In genomic region chr1:152522226-152522625, GRCm38 (mm10) we compare ENCODE assay signal across 18 mouse cellular contexts.
DNase-seq lines count a peak whose midpoint lies in the region; TF ChIP-seq lines count a peak whose summit lies in the region.
"Had no signal": no experiment of that assay in that cellular context is flagged by ENCODE, and none has a peak within 500 bp of the region (broad histone marks: within the 10 kb centered on the region; RNA-seq: fewer than 3 reads in every experiment).

No protein-coding gene starts in this region.

- no peaks in the 10 kb centered on the region; the same call in 1 of the 2 replicates for H3K4me1 ChIP-seq in testis, adult 2 months (ENCODE audit: control insufficient read depth, insufficient read depth, low read length)
- H3K4me1 ChIP-seq: embryonic facial prominence, embryonic 10.5 days had no signal

- TF ChIP-seq CTCF in testis, adult 2 months (IDR thresholded peaks at IDR 0.05; ENCODE audit: control insufficient read depth, insufficient read depth, insufficient replicate concordance, low read depth, low read length): no peak

- no peaks in the 10 kb centered on the region; the same call in 1 of the 2 replicates for H3K36me3 ChIP-seq in testis, adult 2 months (ENCODE audit: control insufficient read depth, insufficient read depth, low read length)

- H3K27me3 ChIP-seq in testis, adult 2 months (ENCODE audit: control insufficient read depth, insufficient read depth, low read length): no peaks in the 10 kb centered on the region
- H3K27me3 ChIP-seq: CH12.LX; liver, embryonic 12.5 days had no signal

- H3K27ac ChIP-seq in testis, adult 2 months (ENCODE audit: control insufficient read depth, insufficient read depth, low read depth, low read length): peak overlapping the region; percentile 29; the same call in 1 of the 2 replicates
- H3K27ac ChIP-seq: embryonic facial prominence, embryonic 10.5 days; liver, embryonic 12.5 days had no signal

- DNase-seq in layer of hippocampus, adult 11-12 months (ENCODE audit: low spot score): peak; percentile 76
- no peak for DNase-seq in layer of hippocampus, postnatal 10 days (ENCODE audit: low spot score in 2 of 2)
- DNase-seq in testis, postnatal 14 days (ENCODE audit: low spot score): no peak
- peak; percentile 70 to 75 for DNase-seq in layer of hippocampus, postnatal 36 days
- DNase-seq in telencephalon, adult 2 months (ENCODE audit: low read depth, low spot score): peak; percentile 58
- DNase-seq in kidney, adult 11 months: no peak
- DNase-seq in cerebellum, adult 9-10 months: no peak
- DNase-seq: adrenal gland, postnatal 36 days; cerebellum, adult 18-20 months; kidney, adult 9 months; kidney, postnatal 25 days; lung, adult 2 months; thymus, postnatal 36 days had no signal

- no peak for TF ChIP-seq POLR2A in testis, adult 2 months (IDR thresholded peaks at IDR 0.05; ENCODE audit: control insufficient read depth, low read depth, low read length)

- H3K4me3 ChIP-seq in testis, adult 2 months (ENCODE audit: control insufficient read depth, low read depth, low read length): no peak overlapping the region
- H3K4me3 ChIP-seq: embryonic facial prominence, embryonic 10.5 days; liver, embryonic 12.5 days; megakaryocyte, embryonic 14.5 days had no signal

Comparison
In these comparisons a context has a peak if more than half of its experiments do, and no peak if none do; other contexts are left out.
1. DNase-seq: peak in layer of hippocampus, adult 11-12 months (single experiment), layer of hippocampus, postnatal 36 days (2 of 2) and telencephalon, adult 2 months (single experiment); none in layer of hippocampus, postnatal 10 days (0 of 2), testis, postnatal 14 days (single experiment), kidney, adult 11 months (single experiment) and cerebellum, adult 9-10 months (single experiment).